Mouse (Mus musculus): ENCODE data around the gene Garnl3.
"Not testable (repeated sequence)": the region's sequence is repeated elsewhere in the genome, so short reads cannot be mapped to it uniquely, and the experiment has no call there.

Gene Garnl3

GRCm38 (mm10) chr2:33156283-33156781 lies 24.9 kb upstream of the Garnl3 start:
- DNase-seq (ENCODE audit: low read depth, low spot score), result no peak

- peak; percentile 85 for DNase-seq (ENCODE audit: low read depth, low spot score)
These were observed 23.4 kb upstream of the Garnl3 start for GRCm38 (mm10) chr2:33154751-33155372.

GRCm38 (mm10) chr2:33146994-33147393 lies 15.5 kb upstream of the Garnl3 start:
- DNase-seq (ENCODE audit: low read depth, low spot score), result no peak

- DNase-seq (ENCODE audit: low read depth, low spot score), result no peak
These were observed 11.8 kb upstream of the Garnl3 start for GRCm38 (mm10) chr2:33143292-33143691.

GRCm38 (mm10) chr2:33138491-33138890 lies 7.0 kb upstream of the Garnl3 start:
- no peak for DNase-seq (ENCODE audit: low read depth, low spot score)

GRCm38 (mm10) chr2:33137731-33138130 lies 6.3 kb upstream of the Garnl3 start:
- DNase-seq (ENCODE audit: low read depth, low spot score), result no peak

GRCm38 (mm10) chr2:33137244-33137643 lies 5.8 kb upstream of the Garnl3 start:
- no peak for DNase-seq (ENCODE audit: low read depth, low spot score)

GRCm38 (mm10) chr2:33136366-33136765 lies 4.9 kb upstream of the Garnl3 start:
- no peak for DNase-seq (ENCODE audit: low read depth, low spot score)

- DNase-seq (ENCODE audit: low read depth, low spot score), result no peak
These were observed 3.5 kb upstream of the Garnl3 start for GRCm38 (mm10) chr2:33134766-33135490.

- no peak for DNase-seq (ENCODE audit: low read depth, low spot score)
These were observed 852 bp upstream of the Garnl3 start for GRCm38 (mm10) chr2:33132306-33132705.

GRCm38 (mm10) chr2:33130526-33131483 lies 649 bp downstream of the Garnl3 start:
- peak; percentile 93 for DNase-seq (ENCODE audit: low read depth, low spot score)

GRCm38 (mm10) chr2:33130141-33130525 lies 1.3 kb downstream of the Garnl3 start:
- no peak for DNase-seq (ENCODE audit: low read depth, low spot score)

- DNase-seq (ENCODE audit: low read depth, low spot score), result peak; percentile 14
These were observed 1.8 kb downstream of the Garnl3 start for GRCm38 (mm10) chr2:33129696-33130095.

GRCm38 (mm10) chr2:33129005-33129404 lies 2.4 kb downstream of the Garnl3 start:
- no peak for DNase-seq (ENCODE audit: low read depth, low spot score)

GRCm38 (mm10) chr2:33127271-33127670 lies 4.2 kb downstream of the Garnl3 start:
- no peak for DNase-seq (ENCODE audit: low read depth, low spot score)

- DNase-seq (ENCODE audit: low read depth, low spot score), result no peak
These were observed 8.6 kb downstream of the Garnl3 start for GRCm38 (mm10) chr2:33122856-33123255.

GRCm38 (mm10) chr2:33100536-33100935 lies 30.9 kb downstream of the Garnl3 start:
- no peak for DNase-seq (ENCODE audit: low read depth, low spot score)

- DNase-seq (ENCODE audit: low read depth, low spot score), result not testable (repeated sequence)
These were observed 34.1 kb downstream of the Garnl3 start for GRCm38 (mm10) chr2:33097326-33097725.

- DNase-seq (ENCODE audit: low read depth, low spot score), result peak; percentile 35
These were observed 36.2 kb downstream of the Garnl3 start for GRCm38 (mm10) chr2:33095221-33095671.

GRCm38 (mm10) chr2:33090620-33091520 lies 40.6 kb downstream of the Garnl3 start:
- no peak for DNase-seq (ENCODE audit: low read depth, low spot score)

GRCm38 (mm10) chr2:33090033-33090400 lies 41.4 kb downstream of the Garnl3 start:
- DNase-seq (ENCODE audit: low read depth, low spot score), result not testable (repeated sequence)

Measured in forelimb bud, embryonic 11.5 days (tissue).